Mouse (Mus musculus) right cerebral cortex, postnatal 14 days (tissue): ENCODE measurements around the gene Zswim5.
A peak's percentile ranks its signal among the peaks of the same experiment; 100 is the strongest.

Experiments used
- DNase-seq: peaks from one replicate; pipeline ENCODE4 v3.0.0; 2022

The Zswim5 gene

DNA sequence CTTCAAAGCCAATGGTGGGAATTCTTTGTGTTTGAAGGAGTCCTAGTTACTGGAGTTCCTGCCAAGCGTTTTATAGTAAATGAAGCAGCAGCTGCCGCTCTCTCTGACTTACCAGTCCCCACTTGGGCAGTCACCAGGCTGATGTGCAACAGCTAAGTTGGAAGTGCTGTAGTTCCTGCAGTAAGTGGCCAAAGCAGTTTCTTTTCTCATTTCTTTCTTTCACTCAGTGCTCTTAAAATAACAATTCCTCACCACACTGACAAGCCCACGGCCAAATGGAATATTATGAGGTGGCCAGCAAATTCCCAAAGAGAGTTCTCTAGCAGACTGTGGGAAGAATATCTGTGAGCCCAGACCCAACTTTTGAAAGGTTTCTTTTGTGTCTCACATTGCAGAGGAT, 129.9 kb downstream of the Zswim5 start:
- no peak for DNase-seq

DNA sequence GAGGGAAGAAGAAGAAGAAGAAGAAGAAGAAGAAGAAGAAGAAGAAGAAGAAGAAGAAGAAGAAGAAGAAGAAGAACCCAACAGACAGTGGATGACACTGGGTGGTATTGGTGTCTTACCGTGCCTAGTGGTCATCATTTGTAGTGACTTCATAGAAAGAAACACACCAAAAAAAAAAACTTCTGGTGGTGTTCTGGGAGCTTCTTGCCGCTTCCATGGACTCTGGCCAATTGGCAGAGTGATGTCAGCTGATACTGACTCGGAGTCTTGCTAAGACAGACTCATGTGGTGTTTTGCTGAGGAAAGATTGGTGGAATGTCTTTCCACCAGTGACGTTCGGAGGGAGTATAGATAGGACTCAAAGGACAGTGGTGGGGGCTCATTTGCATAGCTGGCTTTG, 133.1 kb downstream of the Zswim5 start:
- no peak for DNase-seq

DNA sequence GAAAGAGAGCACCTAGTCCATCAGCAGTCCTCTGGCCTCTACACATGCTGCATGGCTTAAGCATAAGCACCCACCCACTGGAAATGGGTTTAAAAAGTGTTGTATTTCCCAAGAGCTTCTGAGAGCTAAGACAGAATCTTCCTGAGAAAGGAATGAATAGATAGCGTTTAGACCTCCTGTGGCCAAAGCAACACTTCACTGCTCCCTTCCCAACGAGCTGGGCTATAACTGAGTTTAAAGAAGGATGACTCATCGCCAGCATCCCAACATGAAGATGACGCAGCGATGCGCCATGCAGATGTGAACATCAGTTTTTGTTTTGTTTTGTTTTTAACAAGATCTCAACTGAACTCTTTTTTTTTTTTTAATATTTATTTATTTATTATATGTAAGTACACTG, 136.4 kb downstream of the Zswim5 start:
- no peak for DNase-seq

DNA sequence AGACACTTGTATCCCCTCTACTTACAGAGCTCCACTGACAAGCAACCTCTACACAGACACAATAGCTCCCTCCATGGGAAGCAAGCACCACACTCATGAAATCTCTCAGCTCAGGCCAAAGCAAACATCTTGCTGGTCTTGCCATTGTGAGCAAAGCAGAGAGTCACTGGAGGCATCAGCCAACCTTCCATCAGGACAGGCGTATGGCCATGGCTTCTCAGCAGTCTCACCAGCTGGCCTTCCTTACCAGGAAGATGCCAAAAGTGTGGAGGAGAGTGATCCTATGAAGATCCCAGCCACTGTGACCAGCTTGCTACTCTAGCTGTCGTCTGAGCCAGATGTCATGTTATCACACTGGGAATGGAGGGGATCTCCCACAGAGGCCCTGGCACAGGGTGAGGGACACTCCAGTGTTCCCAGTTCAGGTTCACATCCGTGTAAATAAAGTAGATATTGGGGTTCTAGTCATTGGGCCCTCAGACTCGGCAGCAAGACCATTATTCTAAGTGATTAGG, 137.8 kb downstream of the Zswim5 start:
- DNase-seq, result no peak

DNA sequence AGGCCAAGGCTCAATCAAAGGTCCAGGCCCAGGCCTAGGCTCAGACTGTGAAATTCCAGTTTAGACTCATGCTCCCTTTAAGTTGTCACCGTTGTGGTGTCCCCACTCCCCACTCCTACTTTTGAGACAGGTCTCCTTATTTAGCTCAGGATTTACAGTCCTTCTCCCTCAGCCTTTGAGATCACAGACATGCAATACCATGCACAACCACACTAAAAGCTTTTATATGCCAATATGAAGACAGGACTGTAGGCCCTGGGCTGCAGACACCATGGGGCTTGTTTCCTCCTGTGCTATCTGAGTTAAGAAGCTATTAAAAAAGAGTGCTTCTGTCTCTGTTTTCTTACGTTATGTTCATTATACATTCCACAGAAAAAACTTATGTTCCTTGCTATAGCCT, 140.6 kb downstream of the Zswim5 start:
- DNase-seq, result no peak

DNA sequence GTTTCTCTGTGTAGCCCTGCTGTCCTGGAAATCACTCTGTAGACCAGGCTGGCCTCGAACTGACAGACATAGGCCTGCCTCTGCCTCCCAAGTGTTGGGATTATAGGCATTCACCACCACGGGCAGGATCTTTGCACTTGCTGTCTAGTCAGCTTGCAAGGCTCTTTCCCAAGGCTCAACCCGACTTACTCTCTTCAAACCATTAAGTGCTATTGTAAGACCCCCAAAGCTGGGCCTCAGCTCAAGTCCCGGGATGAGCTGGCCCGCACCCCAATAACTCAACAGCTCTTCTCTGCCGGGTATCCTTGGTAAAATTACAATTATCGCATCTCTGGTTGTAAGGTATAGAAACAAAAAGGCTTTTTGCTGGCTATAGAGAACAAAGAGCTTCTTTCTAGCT, 141.2 kb downstream of the Zswim5 start:
- no peak for DNase-seq

DNA sequence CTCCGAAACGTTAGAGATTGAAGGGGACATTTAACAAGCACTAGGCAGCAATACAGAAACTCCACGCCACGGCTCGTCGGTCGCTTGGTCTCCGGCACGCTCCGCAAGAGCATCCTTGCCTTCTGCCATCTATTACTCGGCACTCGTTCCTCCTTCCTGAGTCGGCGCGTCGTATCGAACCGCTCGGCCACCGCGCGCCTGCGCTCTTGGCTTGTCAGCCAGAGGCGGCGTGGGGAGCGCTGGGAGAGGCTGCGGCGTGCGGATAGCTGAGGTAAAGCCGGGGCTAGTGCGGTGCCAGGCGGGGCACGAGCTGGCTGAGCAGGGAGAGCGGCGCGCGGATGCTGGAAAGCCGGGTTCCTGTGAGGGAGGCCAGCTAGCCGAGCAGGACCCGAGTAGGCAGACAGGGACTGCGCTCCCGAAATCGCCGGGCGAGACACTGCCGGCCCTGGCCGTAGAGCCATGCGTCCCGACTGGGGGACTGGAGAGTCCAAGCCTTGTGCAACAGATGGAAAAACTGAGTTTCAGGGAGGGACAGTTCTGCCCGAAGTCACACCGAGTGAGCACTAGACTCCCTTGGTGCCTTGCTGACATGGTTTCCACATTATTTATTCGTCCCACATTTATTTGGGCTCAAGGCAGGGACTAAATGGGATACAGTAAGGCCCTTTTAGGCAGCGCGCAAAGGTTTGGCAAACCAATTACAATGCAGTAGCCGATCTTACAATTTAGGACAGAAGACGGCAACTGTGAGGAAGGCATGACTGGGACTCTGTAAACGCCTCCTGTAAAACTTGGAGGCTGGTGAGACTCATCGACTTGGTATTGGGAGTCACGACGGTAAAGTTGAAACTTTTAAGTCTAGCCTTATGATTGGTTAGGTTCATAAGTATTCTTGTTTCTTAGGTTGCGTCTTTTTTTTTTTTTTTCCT, 142.3 kb downstream of the Zswim5 start, which contains the start of gene Eif2b3:
Gene Eif2b3, plus strand, starts transcription at position 197 of the 929 bp plus-strand sequence.
- peak; percentile 92 for DNase-seq

DNA sequence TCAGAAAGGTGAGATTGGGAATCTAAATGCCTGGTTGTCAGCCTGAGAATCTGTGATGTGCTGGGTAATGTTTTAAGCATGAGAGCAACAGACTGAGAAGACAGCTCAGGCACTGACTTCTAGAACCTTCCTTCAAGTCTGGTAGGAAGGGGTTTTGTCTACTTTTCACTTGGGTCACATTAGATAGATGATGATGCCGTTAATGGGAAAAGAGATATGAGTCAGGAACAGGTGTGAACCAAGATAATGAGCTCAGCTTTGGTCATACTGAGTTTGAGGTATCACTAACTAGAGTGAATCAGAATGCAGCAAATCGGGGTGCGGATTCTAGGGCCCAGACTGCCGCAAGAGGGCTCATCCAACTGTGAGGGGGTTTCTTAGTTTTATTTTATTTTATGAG, 146.3 kb downstream of the Zswim5 start:
- DNase-seq, result no peak

DNA sequence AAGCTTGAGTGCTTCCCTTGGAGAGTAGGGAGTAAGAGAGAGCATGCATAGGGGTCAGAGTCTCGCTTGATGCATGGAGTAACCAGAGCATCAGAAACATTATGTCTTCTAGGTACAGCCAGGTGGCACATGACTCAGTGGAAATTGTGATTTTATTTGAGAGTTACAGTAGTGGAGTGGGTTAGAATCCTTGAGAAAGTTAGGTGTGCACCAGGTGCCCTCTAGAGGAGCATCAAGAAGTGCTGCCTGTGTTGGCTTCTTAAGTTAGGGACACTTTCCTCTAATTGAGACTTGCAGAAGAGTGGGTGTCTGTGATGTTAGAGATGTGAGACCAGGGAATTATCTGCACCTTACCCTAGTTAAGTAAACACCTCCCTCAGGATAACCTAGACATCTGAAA, 153.9 kb downstream of the Zswim5 start:
- DNase-seq, result no peak
